ENCODE assay signal across 26 mouse cellular contexts in the genomic region with DNA sequence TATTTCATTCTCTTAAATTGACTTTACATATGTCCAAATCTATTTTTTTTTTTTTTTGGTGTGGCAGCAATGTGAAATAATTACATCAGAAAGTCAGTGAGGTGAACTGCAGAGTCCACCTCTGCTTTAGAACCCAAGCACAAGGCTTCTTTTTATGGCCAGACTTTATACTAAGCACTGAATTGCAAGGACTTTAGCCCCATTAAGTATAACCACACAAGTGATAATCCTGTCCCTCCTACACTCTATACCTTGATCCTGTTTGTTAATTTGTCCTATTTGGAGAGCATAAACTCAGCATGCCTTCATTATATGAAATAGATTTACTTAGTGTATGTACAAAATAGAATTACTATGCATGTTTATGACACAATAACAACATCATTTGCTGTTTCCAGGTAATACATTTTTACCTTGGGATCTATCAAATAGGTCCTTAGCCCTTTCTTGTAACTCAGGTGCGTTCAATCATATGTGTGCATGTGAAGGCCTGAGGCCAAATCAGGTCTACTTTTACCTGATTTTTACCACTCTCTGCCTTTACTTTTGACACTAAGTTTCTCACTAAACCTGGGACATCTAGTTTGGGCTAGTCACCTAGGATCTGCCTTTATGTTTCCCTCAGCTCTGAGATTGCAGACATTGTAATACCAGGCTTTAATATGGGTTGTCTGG. TPM values are rescaled to one million over a fixed set of nuclear protein-coding genes. Genes with fewer than 3 reads are reported as not detected.
"Had no signal": no experiment of that assay in that cellular context is flagged by ENCODE, and none has a peak within 500 bp of the region (broad histone marks: within the 10 kb centered on the region; RNA-seq: fewer than 3 reads in every experiment).

No protein-coding gene starts in this region.

- H3K9ac ChIP-seq: heart, embryonic 13.5 days; heart, embryonic 15.5 days; hindbrain, embryonic 13.5 days; hindbrain, embryonic 15.5 days; limb, embryonic 12.5 days; liver, embryonic 14.5 days had no signal

- H3K4me1 ChIP-seq: heart, embryonic 13.5 days; heart, embryonic 15.5 days; hindbrain, embryonic 13.5 days; hindbrain, embryonic 15.5 days; limb, embryonic 10.5 days; limb, embryonic 12.5 days had no signal

- DNase-seq: gastrocnemius, adult 2 months; gastrocnemius, postnatal 10 days; gastrocnemius, postnatal 25 days; heart, adult 11 months; heart, adult 2 months; heart, postnatal 14 days; heart, postnatal 36 days; kidney, adult 18-20 months; kidney, adult 8-10 months; kidney, postnatal 10 days; kidney, postnatal 25 days; kidney, postnatal 4 days; layer of hippocampus, adult 9-11 months; layer of hippocampus, postnatal 36 days; liver had no signal

- H3K27ac ChIP-seq: gastrocnemius, adult 2 months; heart, adult 2 months; heart, embryonic 13.5 days; heart, embryonic 15.5 days; hindbrain, embryonic 13.5 days; hindbrain, embryonic 15.5 days; hindbrain, postnatal 0 days; limb, embryonic 10.5 days; limb, embryonic 12.5 days; liver, embryonic 14.5 days had no signal

- ATAC-seq: hindbrain, postnatal 0 days had no signal

- H3K27me3 ChIP-seq: heart, embryonic 13.5 days; heart, embryonic 15.5 days; hindbrain, embryonic 13.5 days; hindbrain, embryonic 15.5 days; limb, embryonic 12.5 days had no signal

- H3K9me3 ChIP-seq: heart, embryonic 13.5 days; heart, embryonic 15.5 days; hindbrain, embryonic 13.5 days; hindbrain, embryonic 15.5 days; limb, embryonic 10.5 days; limb, embryonic 12.5 days had no signal

- H3K36me3 ChIP-seq: heart, embryonic 13.5 days; heart, embryonic 15.5 days; hindbrain, embryonic 13.5 days; hindbrain, embryonic 15.5 days; limb, embryonic 10.5 days; limb, embryonic 12.5 days had no signal

- H3K4me3 ChIP-seq: gastrocnemius, adult 2 months; heart, adult 2 months; heart, embryonic 13.5 days; heart, embryonic 15.5 days; hindbrain, embryonic 13.5 days; hindbrain, embryonic 15.5 days; limb, embryonic 10.5 days; limb, embryonic 12.5 days had no signal

- H3K4me2 ChIP-seq: heart, embryonic 11.5 days; heart, embryonic 13.5 days; heart, embryonic 15.5 days; hindbrain, embryonic 13.5 days; hindbrain, embryonic 15.5 days; limb, embryonic 12.5 days; liver, embryonic 11.5 days had no signal

RNA-seq across cellular contexts. Expression of a gene that starts 9.5 kb away (rescaled TPM):
- total RNA-seq: hematopoietic stem cell, adult 5-6 weeks had no signal
